Mouse (Mus musculus): Measurements from ENCODE around the gene Cxadr. TPM values are rescaled to one million over a fixed set of nuclear protein-coding genes. Genes with fewer than 3 reads are reported as not detected.
"Not testable (repeated sequence)": the region's sequence is repeated elsewhere in the genome, so short reads cannot be mapped to it uniquely, and the experiment has no call there.

Gene Cxadr
- polyA plus RNA-seq, 1 experiment from 2014 or later: 17.4 TPM

DNA sequence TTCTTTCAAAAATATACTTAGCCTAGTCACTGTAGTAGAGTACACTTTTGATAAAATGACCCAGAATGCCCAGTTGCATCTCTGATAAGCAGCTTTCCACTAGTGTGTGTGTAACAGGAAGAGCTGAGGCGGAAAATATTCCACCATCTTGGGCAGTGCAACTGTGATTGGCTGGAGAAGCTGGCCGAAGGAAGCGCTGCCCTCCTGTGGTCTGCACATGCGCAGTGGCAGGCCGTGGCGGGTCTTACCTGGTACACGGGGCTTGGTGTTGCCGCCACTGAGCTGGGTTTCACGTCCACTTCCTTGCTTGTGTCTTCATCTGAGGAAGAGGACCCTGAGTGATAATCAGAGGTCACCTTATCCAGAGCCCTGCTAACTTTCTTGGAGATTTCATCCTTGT lies 63.3 kb downstream of the Cxadr start:
- H3K9ac ChIP-seq: not testable (repeated sequence)

DNA sequence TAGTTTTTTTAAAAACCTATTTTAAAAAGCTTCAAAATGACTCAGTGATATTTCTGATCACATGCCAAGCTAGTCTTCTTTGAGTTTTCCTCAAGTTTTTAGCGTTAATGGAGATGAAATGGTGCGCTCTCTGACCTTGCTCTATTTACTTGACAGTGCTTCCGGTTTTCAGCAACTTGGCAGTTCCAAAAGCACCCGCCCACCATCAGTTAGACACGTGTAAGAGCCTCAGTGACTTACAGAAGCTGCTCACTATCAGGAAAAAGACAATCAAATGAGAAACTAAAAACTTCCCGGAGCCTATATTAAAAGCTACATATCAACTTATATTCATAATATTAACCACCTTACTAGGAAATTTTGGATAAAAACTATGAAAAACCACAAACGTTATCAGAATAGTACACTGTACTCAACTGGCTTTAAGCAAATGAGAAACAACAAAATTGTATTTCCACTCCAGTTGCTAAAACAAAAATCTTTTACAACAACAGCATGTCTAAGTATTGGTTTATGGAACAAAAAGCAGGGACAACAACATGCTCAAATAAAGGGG lies 70.3 kb downstream of the Cxadr start:
- Histone ChIP-seq H3K4me3 (replicated peaks) (no peak overlapping the region), H3K9ac (no peak overlapping the region), H3K4me1 (replicated peaks) (peaks cover 9% of the 10 kb centered on the region), H3K36me3 (replicated peaks) (peaks cover 30% of the 10 kb centered on the region), H3K27me3 (no peaks in the 10 kb centered on the region), H3K9me3 (replicated peaks) (no peaks in the 10 kb centered on the region), H3K4me2 (no peak overlapping the region), H3K27ac (replicated peaks) (no peak overlapping the region)
- WGBS (ENCODE audit: insufficient replicate concordance): 52% methylated on average over 7 of the region's 7 CpGs
- no peak for ATAC-seq (ENCODE audit: insufficient read depth)

More for the DNA sequence above, 63.3 kb downstream of the Cxadr start:
- not testable (repeated sequence) for H3K9me3 ChIP-seq (replicated peaks); H3K4me3 ChIP-seq (replicated peaks); ATAC-seq (ENCODE audit: insufficient read depth); H3K27ac ChIP-seq (replicated peaks); H3K4me1 ChIP-seq (replicated peaks); H3K27me3 ChIP-seq; H3K4me2 ChIP-seq
- 73% methylated on average over 9 of the region's 9 CpGs for WGBS (ENCODE audit: insufficient replicate concordance)
- peaks cover 47% of the 10 kb centered on the region for H3K36me3 ChIP-seq (replicated peaks)

DNA sequence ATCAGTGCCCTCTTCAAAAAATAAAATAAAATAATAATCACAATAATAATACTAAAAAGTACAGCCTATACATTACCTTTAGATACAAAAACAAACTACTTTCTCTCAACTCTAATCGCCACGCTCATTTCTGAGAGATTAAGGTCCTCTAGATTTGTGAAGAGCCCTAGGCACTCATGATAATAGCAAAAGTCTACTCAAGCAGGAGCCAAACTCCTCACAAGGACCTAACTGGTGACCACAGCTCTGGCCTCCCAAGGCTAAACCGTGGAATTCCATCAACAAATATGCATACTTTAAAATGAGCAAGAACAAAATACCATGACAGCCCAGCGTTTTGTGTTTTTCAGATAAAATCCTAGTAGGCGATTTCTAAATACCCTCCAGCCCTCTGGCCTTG lies 71.5 kb downstream of the Cxadr start:
- Histone ChIP-seq H3K9me3 (replicated peaks) (no peaks in the 10 kb centered on the region), H3K27me3 (no peaks in the 10 kb centered on the region), H3K9ac (no peak overlapping the region), H3K4me1 (replicated peaks) (peaks cover 16% of the 10 kb centered on the region), H3K4me2 (no peak overlapping the region), H3K4me3 (replicated peaks) (no peak overlapping the region), H3K36me3 (replicated peaks) (peaks cover 23% of the 10 kb centered on the region), H3K27ac (replicated peaks) (no peak overlapping the region)
- ATAC-seq (ENCODE audit: insufficient read depth): no peak
- WGBS (ENCODE audit: insufficient replicate concordance): 73% methylated on average over 5 of the region's 5 CpGs

DNA sequence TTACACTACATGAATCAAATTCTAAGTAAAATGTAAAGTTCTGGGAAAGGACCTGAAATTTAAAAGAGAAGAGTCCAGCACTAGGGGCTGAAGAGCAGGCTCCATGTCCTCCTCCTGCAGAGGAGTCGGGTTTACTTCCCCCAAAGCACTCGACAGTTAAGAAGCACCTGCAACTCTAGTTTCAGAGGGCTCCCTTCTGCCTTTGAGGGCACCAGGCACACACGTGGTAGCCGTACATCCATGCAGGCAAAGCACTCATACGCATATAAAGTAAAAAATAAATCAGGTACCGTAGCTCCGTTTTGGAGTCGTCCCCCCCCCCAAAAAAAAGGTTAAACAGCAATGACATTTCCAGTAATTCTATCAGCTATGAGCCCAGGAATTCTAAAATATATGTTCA lies 72.5 kb downstream of the Cxadr start:
- Histone ChIP-seq H3K4me1 (replicated peaks) (peaks cover 16% of the 10 kb centered on the region), H3K9me3 (replicated peaks) (no peaks in the 10 kb centered on the region), H3K4me3 (replicated peaks) (no peak overlapping the region), H3K27me3 (no peaks in the 10 kb centered on the region), H3K27ac (replicated peaks) (no peak overlapping the region), H3K36me3 (replicated peaks) (peaks cover 16% of the 10 kb centered on the region), H3K9ac (no peak overlapping the region), H3K4me2 (no peak overlapping the region)
- 69% methylated on average over 8 of the region's 8 CpGs for WGBS (ENCODE audit: insufficient replicate concordance)
- ATAC-seq (ENCODE audit: insufficient read depth): no peak

DNA sequence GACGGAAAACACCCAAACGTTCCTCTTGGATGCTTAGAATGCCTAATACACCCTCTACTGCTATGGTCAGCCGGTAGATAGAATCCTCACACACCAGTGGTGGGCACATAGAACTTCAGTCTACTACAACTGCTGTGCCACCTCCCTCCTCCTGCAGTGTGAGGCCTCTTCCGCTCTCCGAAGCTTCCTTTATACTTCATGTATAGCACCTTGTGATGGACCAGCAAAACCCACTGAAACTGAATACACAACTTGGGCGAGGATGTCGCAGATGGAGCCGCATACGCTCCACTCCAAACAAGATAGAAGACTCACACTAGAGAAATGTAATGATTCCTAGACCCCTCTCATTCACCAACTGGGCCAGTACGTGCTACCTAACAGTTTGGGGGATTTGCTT lies 73.9 kb downstream of the Cxadr start:
- Histone ChIP-seq H3K27me3 (no peaks in the 10 kb centered on the region), H3K4me2 (peak overlapping the region; percentile 94), H3K4me3 (replicated peaks) (peak overlapping the region; percentile 86), H3K9ac (no peak overlapping the region), H3K27ac (replicated peaks) (no peak overlapping the region), H3K4me1 (replicated peaks) (peaks cover 16% of the 10 kb centered on the region), H3K9me3 (replicated peaks) (no peaks in the 10 kb centered on the region), H3K36me3 (replicated peaks) (peaks cover 7% of the 10 kb centered on the region; the same call in 1 of the 2 replicates)
- WGBS (ENCODE audit: insufficient replicate concordance): 47% methylated on average over 10 of the region's 10 CpGs
- no peak for ATAC-seq (ENCODE audit: insufficient read depth)

DNA sequence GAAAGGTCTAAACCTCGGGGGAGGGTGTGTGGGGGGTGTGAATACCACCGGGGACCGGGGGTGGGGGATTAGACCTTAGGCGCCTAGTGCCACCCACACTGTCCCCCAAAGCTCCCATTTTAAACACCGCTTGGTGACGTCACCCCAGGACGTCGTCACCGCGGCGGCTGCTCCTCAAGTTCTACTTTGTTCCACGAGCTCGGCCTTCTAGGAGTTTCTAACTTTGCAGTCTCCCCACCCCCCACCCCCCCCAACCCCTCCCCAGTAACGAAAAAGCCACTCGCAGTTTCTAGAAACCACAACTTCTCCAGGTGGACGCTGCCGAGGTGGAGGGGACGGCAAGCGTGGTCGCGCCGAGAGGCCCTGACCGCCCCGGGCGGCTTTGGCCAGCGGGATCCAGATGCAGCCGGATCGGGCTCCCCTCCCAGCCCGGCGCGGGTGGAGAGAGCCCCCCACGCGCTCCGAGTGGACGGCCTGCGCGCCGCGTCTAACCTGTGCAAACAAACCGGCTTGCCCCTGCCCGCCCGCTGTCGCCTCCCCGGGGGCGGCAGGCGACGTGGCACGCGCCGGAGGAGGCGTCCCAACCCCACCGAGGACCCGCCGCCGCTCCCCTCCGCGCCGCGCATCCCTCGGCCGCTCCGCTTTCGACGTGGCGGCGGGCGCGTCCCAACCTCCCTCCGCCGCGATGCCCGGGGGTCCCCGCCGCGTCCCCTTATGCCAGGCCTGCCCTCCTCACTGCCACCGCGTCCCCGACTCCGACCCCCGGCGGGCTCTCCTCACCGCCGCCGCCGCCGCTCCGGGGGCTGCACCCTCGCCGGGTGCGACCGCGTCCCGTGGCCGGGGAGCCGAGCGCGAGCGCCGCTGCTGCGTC lies 74.8 kb downstream of the Cxadr start:
- peaks cover 16% of the 10 kb centered on the region for H3K4me1 ChIP-seq (replicated peaks)
- H3K9ac ChIP-seq: peak overlapping the region; percentile 85
- ATAC-seq (ENCODE audit: insufficient read depth): peak; percentile 63
- peak overlapping the region; percentile 72 for H3K27ac ChIP-seq (replicated peaks)
- H3K36me3 ChIP-seq (replicated peaks): peaks cover 7% of the 10 kb centered on the region; the same call in 1 of the 2 replicates
- WGBS (ENCODE audit: insufficient replicate concordance): under 1% methylated on average over 92 of the region's 100 CpGs
- H3K4me3 ChIP-seq (replicated peaks): peak overlapping the region; percentile 86
- H3K9me3 ChIP-seq (replicated peaks): no peaks in the 10 kb centered on the region
- H3K4me2 ChIP-seq: peak overlapping the region; percentile 94
- no peaks in the 10 kb centered on the region for H3K27me3 ChIP-seq

DNA sequence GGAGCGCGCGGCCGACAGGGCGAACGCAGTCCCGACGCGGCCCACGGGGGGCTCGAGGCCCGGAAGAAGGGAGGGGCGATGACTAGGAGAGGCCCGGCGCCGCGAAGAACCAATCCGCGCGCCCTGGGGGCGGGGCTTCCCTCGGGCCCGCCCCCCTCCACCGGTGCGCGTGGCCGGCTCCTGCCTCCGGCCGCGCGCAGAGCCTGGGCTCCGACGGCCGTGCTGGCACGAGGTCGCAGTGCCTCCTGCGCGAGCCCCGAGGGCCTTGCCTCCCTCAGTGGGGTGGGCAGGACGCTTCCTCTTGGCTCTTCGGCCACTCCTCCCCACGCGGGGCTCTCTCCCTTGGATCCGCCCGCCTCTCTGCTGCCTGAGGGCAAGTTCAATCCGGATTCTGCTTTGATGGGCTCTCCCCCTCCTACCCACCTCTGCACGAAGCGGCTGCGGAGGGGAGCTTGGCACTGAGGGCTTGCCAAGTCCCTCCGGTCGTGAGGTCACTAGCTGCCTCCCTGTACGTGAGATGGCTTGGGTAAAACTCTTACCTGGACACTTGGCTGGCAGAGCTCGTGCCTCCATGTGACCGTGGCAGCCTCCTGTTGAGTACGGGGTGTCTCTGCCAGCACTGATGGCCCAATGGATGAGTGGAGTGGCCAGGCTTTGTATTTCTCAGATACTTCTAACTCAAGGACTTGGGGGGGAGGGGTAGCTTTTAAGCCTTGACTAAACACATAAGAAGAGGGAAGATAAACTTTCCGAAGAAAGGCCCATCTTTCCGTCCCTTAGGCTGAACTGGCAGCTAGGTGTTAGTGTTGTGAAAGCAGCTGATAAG lies 75.7 kb downstream of the Cxadr start, which contains the start of gene Btg3:
Gene Btg3 (minus strand): TSS at position 448 of the 826 bp plus-strand sequence.
- Histone ChIP-seq H3K4me3 (replicated peaks) (peak within 1 kb of the TSS; percentile 86), H3K4me2 (peak within 1 kb of the TSS; percentile 94), H3K4me1 (replicated peaks) (peaks cover 16% of the 10 kb centered on the region), H3K27ac (replicated peaks) (peak within 1 kb of the TSS; percentile 72), H3K36me3 (replicated peaks) (peaks cover 6% of the 10 kb centered on the region; the same call in 1 of the 2 replicates), H3K9ac (peak within 1 kb of the TSS; percentile 85), H3K27me3 (no peaks in the 10 kb centered on the region), H3K9me3 (replicated peaks) (no peaks in the 10 kb centered on the region)
- ATAC-seq (ENCODE audit: insufficient read depth): peak; percentile 95
- 3% methylated on average over 51 of the region's 57 CpGs for WGBS (ENCODE audit: insufficient replicate concordance)

DNA sequence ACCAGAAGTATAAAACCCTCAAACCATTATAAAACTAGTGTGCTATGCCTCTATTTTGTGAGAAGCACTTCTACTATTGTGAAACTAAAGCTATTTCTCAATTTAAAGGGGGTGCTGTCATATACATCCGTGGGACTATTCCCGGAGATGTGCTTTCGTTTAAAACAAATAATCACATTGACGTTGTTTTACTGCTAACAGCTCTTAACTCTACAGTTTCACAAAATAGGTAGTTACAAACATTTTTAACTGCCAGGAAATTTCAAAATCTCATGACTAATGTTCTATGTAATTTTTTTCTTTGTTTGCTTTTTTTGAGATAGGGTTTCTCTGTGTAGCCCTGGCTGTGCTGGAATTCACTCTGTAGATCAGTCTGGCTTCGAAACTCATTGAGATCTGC lies 77.2 kb downstream of the Cxadr start:
- Histone ChIP-seq H3K9me3 (replicated peaks) (no peaks in the 10 kb centered on the region), H3K4me3 (replicated peaks) (no peak overlapping the region), H3K9ac (no peak overlapping the region), H3K27me3 (no peaks in the 10 kb centered on the region), H3K4me1 (replicated peaks) (peaks cover 13% of the 10 kb centered on the region), H3K27ac (replicated peaks) (no peak overlapping the region), H3K4me2 (no peak overlapping the region), H3K36me3 (replicated peaks) (no peaks in the 10 kb centered on the region)
- WGBS (ENCODE audit: insufficient replicate concordance): 74% methylated on average over 5 of the region's 5 CpGs
- no peak for ATAC-seq (ENCODE audit: insufficient read depth)

DNA sequence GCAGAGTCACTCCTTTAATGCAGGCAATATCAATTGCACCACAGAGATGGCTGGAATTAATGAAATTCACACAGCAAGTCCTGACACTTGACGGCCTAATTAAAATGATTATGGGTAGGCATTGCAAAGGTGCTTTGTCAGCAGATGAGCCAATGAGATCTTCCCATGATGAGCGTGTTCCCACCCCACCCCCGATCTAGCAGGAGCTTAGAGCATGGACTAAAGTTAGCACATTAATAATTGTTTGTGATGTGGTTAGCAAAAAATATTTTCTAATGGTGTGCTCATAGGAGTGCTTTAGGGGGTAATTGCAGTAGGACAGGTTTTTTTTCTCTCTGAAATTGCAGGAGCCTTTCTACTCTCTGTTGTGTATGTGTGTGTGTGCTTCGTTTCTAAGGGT lies 87.8 kb downstream of the Cxadr start:
- no peak for ATAC-seq (ENCODE audit: insufficient read depth)
- WGBS (ENCODE audit: insufficient replicate concordance): 54% methylated on average over 4 of the region's 4 CpGs
- Histone ChIP-seq H3K4me2 (no peak overlapping the region), H3K27ac (replicated peaks) (no peak overlapping the region), H3K4me1 (replicated peaks) (no peaks in the 10 kb centered on the region), H3K4me3 (replicated peaks) (no peak overlapping the region), H3K9ac (no peak overlapping the region), H3K36me3 (replicated peaks) (no peaks in the 10 kb centered on the region), H3K9me3 (replicated peaks) (no peaks in the 10 kb centered on the region), H3K27me3 (no peaks in the 10 kb centered on the region)

DNA sequence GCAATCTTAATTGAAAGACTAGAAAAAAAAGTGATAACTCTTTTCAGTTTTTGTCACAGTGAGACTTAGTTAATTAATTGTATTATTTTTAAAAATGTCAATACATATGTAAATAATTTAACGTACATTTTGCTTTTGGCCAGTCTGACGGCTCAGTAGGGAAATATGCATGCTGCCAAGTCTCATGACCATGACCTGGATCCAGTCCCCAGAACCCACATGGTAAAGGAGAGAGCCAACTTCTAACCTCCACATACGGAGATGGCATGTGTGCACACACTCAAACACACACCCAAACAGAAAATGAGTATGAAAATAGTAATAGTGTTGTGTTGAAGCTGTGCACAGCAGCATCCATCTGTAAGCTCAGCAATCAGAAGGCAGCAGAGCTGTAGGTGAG lies 88.7 kb downstream of the Cxadr start:
- Histone ChIP-seq H3K36me3 (replicated peaks) (no peaks in the 10 kb centered on the region), H3K4me1 (replicated peaks) (no peaks in the 10 kb centered on the region), H3K4me2 (no peak overlapping the region), H3K27ac (replicated peaks) (no peak overlapping the region), H3K27me3 (no peaks in the 10 kb centered on the region), H3K4me3 (replicated peaks) (no peak overlapping the region), H3K9me3 (replicated peaks) (no peaks in the 10 kb centered on the region), H3K9ac (no peak overlapping the region)
- WGBS (ENCODE audit: insufficient replicate concordance): 64% methylated on average over 3 of the region's 3 CpGs
- ATAC-seq (ENCODE audit: insufficient read depth): no peak

DNA sequence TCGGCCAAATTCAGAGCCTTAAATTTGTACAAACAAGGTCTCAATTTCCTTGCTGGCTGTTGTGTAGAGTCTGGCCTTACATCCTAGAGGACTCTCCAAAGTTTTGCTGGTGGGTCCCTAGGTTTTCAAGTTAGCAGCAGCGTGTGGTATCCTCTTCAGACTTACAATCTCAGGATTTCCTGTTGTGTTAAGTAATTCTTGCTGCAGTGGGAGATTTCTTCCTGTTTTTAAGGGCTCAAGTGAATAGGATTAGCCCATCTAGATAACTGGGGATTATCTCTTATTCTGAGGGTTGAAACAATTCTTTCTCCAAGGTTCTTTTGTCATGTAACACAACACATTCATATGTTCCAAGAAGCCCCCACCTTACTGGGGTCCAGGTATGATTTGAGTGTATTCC lies 90.1 kb downstream of the Cxadr start:
- ATAC-seq (ENCODE audit: insufficient read depth): no peak
- Histone ChIP-seq H3K9me3 (replicated peaks) (no peaks in the 10 kb centered on the region), H3K4me2 (no peak overlapping the region), H3K4me3 (replicated peaks) (no peak overlapping the region), H3K27ac (replicated peaks) (no peak overlapping the region), H3K4me1 (replicated peaks) (no peaks in the 10 kb centered on the region), H3K9ac (no peak overlapping the region), H3K36me3 (replicated peaks) (no peaks in the 10 kb centered on the region), H3K27me3 (no peaks in the 10 kb centered on the region)
- 18% methylated on average over 2 of the region's 2 CpGs for WGBS (ENCODE audit: insufficient replicate concordance)

Measured in liver, embryonic 15.5 days (tissue).